Mouse (Mus musculus) liver, postnatal 0 days (tissue): ENCODE results near the gene Srrm1.

Experiments used
- CTCF ChIP-seq: sonication (generic); IDR thresholded peaks from 2 replicates; pipeline ENCODE4 v1.5.1; 2016; ENCODE audit warnings: antibody characterized with exemption, low read depth
- EP300 ChIP-seq: IDR thresholded peaks from 2 replicates; pipeline ENCODE4 v1.6.1; 2016; ENCODE audit warnings: antibody characterized with exemption, low read depth, mild to moderate bottlenecking

DNA sequence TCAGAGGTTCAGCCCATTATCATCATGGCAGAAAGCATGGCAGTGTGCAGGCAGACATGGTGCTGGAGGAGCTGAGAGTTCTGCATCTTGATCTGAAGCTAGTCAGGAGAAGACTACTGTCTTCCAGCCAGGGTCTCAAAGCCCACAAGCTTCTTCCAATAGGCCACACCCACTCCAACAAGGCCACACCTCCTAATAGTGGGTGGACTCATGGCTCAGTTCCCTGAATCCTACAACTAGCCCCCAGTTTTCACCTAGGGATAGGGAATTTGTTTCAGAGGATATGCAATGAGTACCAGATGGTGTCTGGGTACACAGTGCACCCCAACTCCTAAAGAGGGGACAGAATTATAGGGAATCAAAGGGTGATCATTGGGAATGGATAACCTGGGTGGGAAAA, 56.6 kb downstream of the Srrm1 start:
- TF ChIP-seq EP300 (no peak), CTCF (no peak)
